Mouse (Mus musculus) G1E (cell line): Measurements from ENCODE around the gene Bnip2.

Experiments used
- CTCF ChIP-seq: IDR thresholded peaks from 2 replicates; pipeline ENCODE4 v1.5.1; 2012; ENCODE audit warnings: low read depth, low read length, inconsistent platforms, mixed read lengths
- GATA1 ChIP-seq: IDR thresholded peaks from 2 replicates; pipeline ENCODE4 v1.6.1; 2012; ENCODE audit warnings: borderline replicate concordance, low read length, inconsistent platforms, mixed read lengths
- GATA2 ChIP-seq: IDR thresholded peaks from 2 replicates; pipeline ENCODE4 v1.6.1; 2012; ENCODE audit warnings: low read depth, low read length, inconsistent platforms, borderline replicate concordance
- POLR2AphosphoS5 ChIP-seq: IDR thresholded peaks from 2 replicates; pipeline ENCODE4 v1.6.1; 2012; ENCODE audit warnings: low read depth, low read length, inconsistent platforms; ENCODE audit not compliant: insufficient replicate concordance
- TAL1 ChIP-seq: conservative IDR thresholded peaks from 2 replicates; pipeline ENCODE4 v1.6.1; 2012; ENCODE audit warnings: low read depth, low read length, inconsistent platforms, mixed read lengths

DNA sequence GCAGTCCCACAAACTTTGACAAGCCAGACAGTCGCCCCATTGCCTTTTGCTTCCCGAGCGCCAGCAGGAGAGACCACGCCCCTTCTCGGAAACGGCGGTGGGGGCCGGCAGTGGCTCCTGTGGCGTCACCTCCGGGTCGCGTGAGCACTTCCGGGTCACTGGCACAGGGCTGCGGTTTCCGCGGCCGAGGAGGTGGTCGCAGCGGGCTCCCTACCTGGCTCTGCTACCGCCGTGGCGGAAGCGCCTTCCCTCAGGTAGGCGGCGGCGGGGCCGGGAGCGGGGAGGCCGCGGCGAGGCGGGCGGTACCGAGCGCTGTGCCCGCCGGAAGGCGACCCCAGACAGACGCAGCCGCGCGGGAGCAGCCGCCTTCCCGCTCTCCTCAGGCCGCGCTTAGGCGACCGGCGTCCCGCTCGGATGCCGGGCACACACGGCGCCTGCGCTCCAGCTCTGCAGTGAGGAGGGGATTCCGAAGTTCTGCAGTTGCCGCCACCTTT is 23.2 kb downstream of the Bnip2 start, which contains the start of gene Gtf2a2:
- TF ChIP-seq CTCF (no peak), GATA1 (no peak), GATA2 (no peak), POLR2AphosphoS5 (no peak), TAL1 (no peak)
